Mouse (Mus musculus) intestine, postnatal 0 days (tissue): ENCODE data around the gene Ears2. TPM values are rescaled to one million over a fixed set of nuclear protein-coding genes. Genes with fewer than 3 reads are reported as not detected.

Source experiments
- ATAC-seq: fragments of 200-750 bp; cut with Nextera tagmentation; 2 replicates; pipeline ENCODE4 v1.8.0; 2017; ENCODE audit warnings: mild to moderate bottlenecking, moderate TSS enrichment, moderate library complexity
- H3K27ac ChIP-seq: fragments of 300-500 bp; sonication (generic); 2 replicates; pipeline ENCODE4 v1.5.1; 2014; ENCODE audit warnings: mild to moderate bottlenecking, low read depth, low read length, moderate library complexity
- H3K27me3 ChIP-seq: fragments of 300-500 bp; sonication (generic); replicated peaks from 2 replicates; pipeline ENCODE4 v1.6.1; 2014; ENCODE audit warnings: low read length, mixed read lengths; ENCODE audit not compliant: control insufficient read depth, insufficient read depth
- H3K36me3 ChIP-seq: fragments of 300-500 bp; sonication (generic); 2 replicates; pipeline ENCODE4 v1.6.1; 2014; ENCODE audit warnings: mild to moderate bottlenecking, moderate library complexity; ENCODE audit not compliant: control insufficient read depth, insufficient read depth
- H3K4me1 ChIP-seq: fragments of 300-500 bp; sonication (generic); replicated peaks from 2 replicates; pipeline ENCODE4 v1.6.1; 2014; ENCODE audit warnings: antibody characterized with exemption, low read length, mixed read lengths; ENCODE audit not compliant: control insufficient read depth, insufficient read depth
- H3K4me2 ChIP-seq: fragments of 300-500 bp; sonication (generic); replicated peaks from 2 replicates; pipeline ENCODE4 v1.6.1; 2014; ENCODE audit warnings: low read depth, mild to moderate bottlenecking, moderate library complexity
- H3K4me3 ChIP-seq: fragments of 300-500 bp; sonication (generic); 2 replicates; pipeline ENCODE4 v1.5.1; 2014; ENCODE audit warnings: low read depth, low read length
- H3K9ac ChIP-seq: fragments of 300-500 bp; sonication (generic); 2 replicates; pipeline ENCODE4 v1.6.1; 2014; ENCODE audit warnings: mild to moderate bottlenecking, low read depth, low read length
- H3K9me3 ChIP-seq: fragments of 300-500 bp; sonication (generic); 2 replicates; pipeline ENCODE4 v1.6.1; 2016; ENCODE audit warnings: mixed run types; ENCODE audit not compliant: control insufficient read depth
- CTCF ChIP-seq: sonication (generic); IDR thresholded peaks from 2 replicates; pipeline ENCODE4 v1.5.1; 2016; ENCODE audit warnings: low read depth, mild to moderate bottlenecking, control low read depth, antibody characterized with exemption, moderate library complexity
- WGBS: fragments of 180-500 bp; shearing (Covaris S2); extraction: QIAGEN DNeasy Blood & Tissue Kit; methylation state at CpG from one replicate; pipeline ENCODE4 v1.1.7; 2014; 5-methylcytosine and 5-hydroxymethylcytosine counted together
- polyA plus RNA-seq: library from polyadenylated mRNA; unstranded; fragments of >200 nt; fragmentation: Nextera tagmentation; extraction: Ambion mirVana; gene quantifications from 2 replicates; pipeline ENCODE4 v1.2.1, GENCODE M21; 2015

The Ears2 gene
- polyA plus RNA-seq, 1 experiment from 2014 or later: 8.0 TPM

- H3K4me3 ChIP-seq: peak within 1 kb of the TSS; percentile 84
- H3K27ac ChIP-seq: peak within 1 kb of the TSS; percentile 80
- 1% methylated on average over 50 of the region's 50 CpGs for WGBS
- H3K4me1 ChIP-seq: no peaks in the 10 kb centered on the region
- TF ChIP-seq CTCF: no peak
- no peaks in the 10 kb centered on the region for H3K36me3 ChIP-seq
- no peaks in the 10 kb centered on the region for H3K27me3 ChIP-seq
- peak; percentile 77 for ATAC-seq
- peak within 1 kb of the TSS; percentile 64 for H3K9ac ChIP-seq
- H3K9me3 ChIP-seq: no peaks in the 10 kb centered on the region
- peak within 1 kb of the TSS; percentile 86 for H3K4me2 ChIP-seq
Measured at GRCm38 (mm10) chr7:122020667-122021354, 46.3 kb downstream of the Ears2 start, which contains the start of gene Gga2. Gga2 (minus strand) TSS chr7:122021222.

- ATAC-seq: no peak
- peak overlapping the region; percentile 84 for H3K4me3 ChIP-seq
- no peaks in the 10 kb centered on the region for H3K4me1 ChIP-seq
- peak overlapping the region; percentile 86 for H3K4me2 ChIP-seq
- H3K27ac ChIP-seq: peak overlapping the region; percentile 80; the same call in 1 of the 2 replicates
- H3K9me3 ChIP-seq: no peaks in the 10 kb centered on the region
- peak overlapping the region; percentile 64 for H3K9ac ChIP-seq
- WGBS: 2% methylated on average over 6 of the region's 6 CpGs
- no peak for TF ChIP-seq CTCF
- H3K27me3 ChIP-seq: no peaks in the 10 kb centered on the region
- no peaks in the 10 kb centered on the region for H3K36me3 ChIP-seq
Measured at GRCm38 (mm10) chr7:122020273-122020666, 46.8 kb downstream of the Ears2 start.

- H3K27ac ChIP-seq: no peak overlapping the region
- no peaks in the 10 kb centered on the region for H3K4me1 ChIP-seq
- no peak for ATAC-seq
- 78% methylated on average over 7 of the region's 7 CpGs for WGBS
- H3K36me3 ChIP-seq: no peaks in the 10 kb centered on the region
- H3K4me3 ChIP-seq: no peak overlapping the region
- no peaks in the 10 kb centered on the region for H3K27me3 ChIP-seq
- H3K4me2 ChIP-seq: peak overlapping the region; percentile 86; the same call in 1 of the 2 replicates
- H3K9me3 ChIP-seq: no peaks in the 10 kb centered on the region
- H3K9ac ChIP-seq: no peak overlapping the region
- TF ChIP-seq CTCF: no peak
Measured at GRCm38 (mm10) chr7:122018978-122019377, 48.1 kb downstream of the Ears2 start.

GRCm38 (mm10) chr7:122018247-122018646, 48.8 kb downstream of the Ears2 start:
- no peak for TF ChIP-seq CTCF
- no peak overlapping the region for H3K4me2 ChIP-seq
- H3K4me3 ChIP-seq: no peak overlapping the region
- no peaks in the 10 kb centered on the region for H3K9me3 ChIP-seq
- no peak overlapping the region for H3K27ac ChIP-seq
- 55% methylated on average over 3 of the region's 3 CpGs for WGBS
- H3K4me1 ChIP-seq: no peaks in the 10 kb centered on the region
- no peaks in the 10 kb centered on the region for H3K27me3 ChIP-seq
- no peak overlapping the region for H3K9ac ChIP-seq
- no peak for ATAC-seq
- H3K36me3 ChIP-seq: no peaks in the 10 kb centered on the region

GRCm38 (mm10) chr7:122015734-122016133, 51.3 kb downstream of the Ears2 start:
- Histone ChIP-seq H3K4me1 (no peaks in the 10 kb centered on the region), H3K4me3 (no peak overlapping the region), H3K4me2 (peak overlapping the region; percentile 44; the same call in 1 of the 2 replicates), H3K9me3 (no peaks in the 10 kb centered on the region), H3K27ac (peak overlapping the region; percentile 79), H3K36me3 (0 out of 2 replicates have a peak, but pooled peaks cover 11% of the 10 kb centered on the region), H3K9ac (no peak overlapping the region), H3K27me3 (no peaks in the 10 kb centered on the region)
- ATAC-seq: no peak
- 30% methylated on average over 10 of the region's 10 CpGs for WGBS
- TF ChIP-seq CTCF: no peak

- peak overlapping the region; percentile 79 for H3K27ac ChIP-seq
Measured at GRCm38 (mm10) chr7:122015105-122015504, 52.0 kb downstream of the Ears2 start.

More at GRCm38 (mm10) chr7:122015105-122015504, 52.0 kb downstream of the Ears2 start:
- no peaks in the 10 kb centered on the region for H3K27me3 ChIP-seq
- peak; percentile 62 for TF ChIP-seq CTCF
- peak; percentile 68 for ATAC-seq
- peaks cover 17% of the 10 kb centered on the region; the same call in 1 of the 2 replicates for H3K36me3 ChIP-seq
- no peaks in the 10 kb centered on the region for H3K9me3 ChIP-seq
- no peaks in the 10 kb centered on the region for H3K4me1 ChIP-seq
- H3K4me2 ChIP-seq: peak overlapping the region; percentile 44
- WGBS: 18% methylated on average over 8 of the region's 8 CpGs
- no peak overlapping the region for H3K4me3 ChIP-seq
- peak overlapping the region; percentile 7; the same call in 1 of the 2 replicates for H3K9ac ChIP-seq
